Mouse (Mus musculus) embryo, embryonic 11 days (tissue): ENCODE data around the gene Slc16a13.
"Not testable (repeated sequence)": the region's sequence is repeated elsewhere in the genome, so short reads cannot be mapped to it uniquely, and the experiment has no call there.

Source experiments
- DNase-seq: peaks from one replicate; pipeline ENCODE4 v3.0.0-alpha.2; 2015

Gene Slc16a13

GRCm38 (mm10) chr11:70169471-70169870 lies 51.4 kb downstream of the Slc16a13 start:
- DNase-seq = not testable (repeated sequence)

- DNase-seq = no peak
Observed at GRCm38 (mm10) chr11:70168136-70168535, 52.7 kb downstream of the Slc16a13 start.
